Mouse (Mus musculus): ENCODE data around the gene Hnrnpk.

DNA sequence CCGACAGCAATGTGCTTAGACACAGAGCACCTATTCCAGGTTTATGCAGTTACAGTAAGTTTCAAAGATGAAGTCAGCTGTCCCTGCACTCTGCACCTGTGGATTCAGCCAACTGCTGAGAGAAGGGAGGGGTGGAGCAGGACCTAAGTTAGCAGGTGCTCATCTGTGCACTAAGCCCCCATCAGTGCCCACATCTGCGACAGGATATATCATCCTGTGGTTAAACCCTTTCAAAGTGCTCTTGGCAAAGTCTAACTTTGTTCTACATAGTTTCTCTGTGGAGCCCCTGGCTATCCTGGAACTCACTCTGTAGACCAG lies 30.0 kb downstream of the Hnrnpk start:
- no peak for TF ChIP-seq EP300 (optimal IDR thresholded peaks at IDR 0.05)
- TF ChIP-seq CTCF (IDR thresholded peaks at IDR 0.05; ENCODE audit: low read depth), result no peak

All from stomach, postnatal 0 days (tissue).